Mouse (Mus musculus) heart, adult 2 months (tissue): ENCODE results near the gene S1pr5. TPM values are rescaled to one million over a fixed set of nuclear protein-coding genes. Genes with fewer than 3 reads are reported as not detected.

Source experiments
- DNase-seq, 2 experiments: peaks; one replicate each; pipeline ENCODE4 v3.0.0; 2021
- H3K27ac ChIP-seq: fragments of 200-600 bp; 2 replicates; pipeline ENCODE4 v1.8.1; 2022
- H3K27me3 ChIP-seq: fragments of 200-500 bp; 2 replicates; pipeline ENCODE4 v1.6.1; 2012; ENCODE audit warnings: mild to moderate bottlenecking, low read length, inconsistent platforms, mixed read lengths; ENCODE audit not compliant: control insufficient read depth, insufficient read depth
- H3K36me3 ChIP-seq: fragments of 200-500 bp; 2 replicates; pipeline ENCODE4 v1.6.1; 2012; ENCODE audit warnings: low read length, inconsistent platforms; ENCODE audit not compliant: control insufficient read depth, insufficient read depth
- H3K4me1 ChIP-seq: fragments of 200-500 bp; 2 replicates; pipeline ENCODE4 v1.6.1; 2011; ENCODE audit warnings: low read length; ENCODE audit not compliant: control insufficient read depth, insufficient read depth
- H3K4me3 ChIP-seq: fragments of 200-600 bp; 2 replicates; pipeline ENCODE4 v1.8.1; 2022
- H3K79me2 ChIP-seq: fragments of 200-500 bp; replicated peaks from 2 replicates; pipeline ENCODE4 v1.6.1; 2012; ENCODE audit warnings: mild to moderate bottlenecking, inconsistent platforms, low read length, moderate library complexity, mixed read lengths; ENCODE audit not compliant: control insufficient read depth, insufficient read depth
- H3K9ac ChIP-seq: fragments of 200-500 bp; 2 replicates; pipeline ENCODE4 v1.6.1; 2012; ENCODE audit warnings: low read depth, mild to moderate bottlenecking, control low read depth, inconsistent platforms, low read length, mixed read lengths
- CTCF ChIP-seq: fragments of 200-600 bp; IDR thresholded peaks from 2 replicates; pipeline ENCODE4 v1.8.1; 2022; ENCODE audit warnings: antibody characterized with exemption, mild to moderate bottlenecking, moderate library complexity
- EP300 ChIP-seq: fragments of 200-500 bp; IDR thresholded peaks from 2 replicates; pipeline ENCODE4 v1.6.1; 2011; ENCODE audit warnings: low read depth, low read length, control low read depth; ENCODE audit not compliant: insufficient read depth
- POLR2A ChIP-seq: fragments of 200-500 bp; IDR thresholded peaks from 2 replicates; pipeline ENCODE4 v1.6.1; 2011; ENCODE audit warnings: mild to moderate bottlenecking, low read depth, low read length, control low read depth; ENCODE audit not compliant: insufficient read depth
- WGBS: fragments of 180-500 bp; shearing (Covaris S2); methylation state at CpG from one replicate; pipeline ENCODE4 v1.1.7; 2018; 5-methylcytosine and 5-hydroxymethylcytosine counted together
- intact Hi-C: fragments of 180-260 bp; cut with DNase I; formaldehyde crosslinking; loops from one replicate; pipeline ENCODE4 v1.15.1; 2025
- polyA plus RNA-seq: library from polyadenylated mRNA; depleted of rRNA; stranded (reverse); fragments of >200 nt; gene quantifications from 2 replicates; pipeline ENCODE4 v1.2.3, GENCODE M21; 2012
- total RNA-seq, 2 experiments: library from RNA; stranded (reverse); gene quantifications; 2 replicates each; pipeline ENCODE4 v1.2.3; 2021

S1pr5 gene
- total and polyA plus RNA-seq, 3 experiments, result 1.2 to 1.5 (median 1.3) TPM

GRCm38 (mm10) chr9:21244428-21245112 is 3.7 kb downstream of the S1pr5 start:
- Histone ChIP-seq H3K4me3 (peak overlapping the region; percentile 46), H3K27ac (no peak overlapping the region), H3K27me3 (peaks cover 13% of the 10 kb centered on the region), H3K36me3 (no peaks in the 10 kb centered on the region), H3K4me1 (0 out of 2 replicates have a peak, but pooled peaks cover 1% of the 10 kb centered on the region), H3K79me2 (no peaks in the 10 kb centered on the region), H3K9ac (peak overlapping the region; percentile 62)
- no peak for TF ChIP-seq POLR2A
- WGBS, result under 1% methylated on average over 72 of the region's 72 CpGs
- DNase-seq, result peak in 1 of 2 experiments; percentile 36
- intact Hi-C loops, result loop anchor here (5.0 kb wide), 2 partner anchors 123 to 168 kb away; partner anchors contain the start of genes Ilf3 and Qtrt1

GRCm38 (mm10) chr9:21243826-21244427 is 4.3 kb downstream of the S1pr5 start:
- 6% methylated on average over 42 of the region's 42 CpGs for WGBS
- H3K79me2 ChIP-seq, result no peaks in the 10 kb centered on the region
- no peak overlapping the region for H3K27ac ChIP-seq
- peak overlapping the region; percentile 46 for H3K4me3 ChIP-seq
- no peak for DNase-seq
- H3K9ac ChIP-seq, result peak overlapping the region; percentile 62
- intact Hi-C loops, result loop anchor here (5.0 kb wide), 2 partner anchors 123 to 168 kb away; partner anchors contain the start of genes Ilf3 and Qtrt1
- no peak for TF ChIP-seq EP300
- no peak for TF ChIP-seq POLR2A
- no peak for TF ChIP-seq CTCF
- H3K27me3 ChIP-seq, result peaks cover 13% of the 10 kb centered on the region
- no peaks in the 10 kb centered on the region for H3K36me3 ChIP-seq
- 0 out of 2 replicates have a peak, but pooled peaks cover 1% of the 10 kb centered on the region for H3K4me1 ChIP-seq

- DNase-seq, result peak; percentile 80 to 81
- no peak overlapping the region for H3K27ac ChIP-seq
- H3K36me3 ChIP-seq, result no peaks in the 10 kb centered on the region
- intact Hi-C loops, result loop anchor here (5.0 kb wide), 2 partner anchors 126 to 171 kb away; partner anchors contain the start of genes Ilf3 and Qtrt1
- H3K27me3 ChIP-seq, result peaks cover 10% of the 10 kb centered on the region
- peaks cover 7% of the 10 kb centered on the region for H3K4me1 ChIP-seq
- no peaks in the 10 kb centered on the region for H3K79me2 ChIP-seq
- WGBS, result 8% methylated on average over 11 of the region's 11 CpGs
- no peak overlapping the region for H3K9ac ChIP-seq
- H3K4me3 ChIP-seq, result no peak overlapping the region
- TF ChIP-seq EP300 (peak; percentile 73; the same call in 1 of the 2 replicates), CTCF (peak; percentile 99), POLR2A (no peak)
Measured at GRCm38 (mm10) chr9:21241343-21241742, 6.9 kb downstream of the S1pr5 start.

- Histone ChIP-seq H3K79me2 (no peaks in the 10 kb centered on the region), H3K36me3 (peaks cover 2% of the 10 kb centered on the region; the same call in 1 of the 2 replicates), H3K4me1 (peaks cover 12% of the 10 kb centered on the region), H3K9ac (peak overlapping the region; percentile 96), H3K27ac (peak overlapping the region; percentile 96), H3K27me3 (peaks cover 6% of the 10 kb centered on the region), H3K4me3 (peak overlapping the region; percentile 64)
- 45% methylated on average over 4 of the region's 4 CpGs for WGBS
- TF ChIP-seq POLR2A (no peak), CTCF (no peak), EP300 (no peak)
- DNase-seq, result no peak
- intact Hi-C loops, result loop anchor here (2.0 kb wide), 2 partner anchors 25 to 49 kb away; partner anchors contain the start of gene Atg4d
Measured at GRCm38 (mm10) chr9:21239465-21239848, 8.8 kb downstream of the S1pr5 start.

- peak; percentile 92 for DNase-seq
- under 1% methylated on average over 84 of the region's 90 CpGs for WGBS
- no peaks in the 10 kb centered on the region for H3K79me2 ChIP-seq
- H3K4me1 ChIP-seq, result peaks cover 12% of the 10 kb centered on the region
- peaks cover under 1% of the 10 kb centered on the region; the same call in 1 of the 2 replicates for H3K27me3 ChIP-seq
- peak within 1 kb of the TSS; percentile 96 for H3K27ac ChIP-seq
- TF ChIP-seq POLR2A (peak; percentile 42; the same call in 1 of the 2 replicates), EP300 (no peak)
- H3K9ac ChIP-seq, result peak within 1 kb of the TSS; percentile 96
- intact Hi-C loops, result loop anchor here (2.0 kb wide), 2 partner anchors 26 to 50 kb away; partner anchors contain the start of gene Atg4d
- H3K36me3 ChIP-seq, result peaks cover 2% of the 10 kb centered on the region; the same call in 1 of the 2 replicates
- H3K4me3 ChIP-seq, result peak within 1 kb of the TSS; percentile 64
Measured at GRCm38 (mm10) chr9:21238733-21239464, 9.3 kb downstream of the S1pr5 start, which contains the start of gene Keap1. Keap1 (minus strand) TSS chr9:21239361.
